Mouse (Mus musculus) limb, embryonic 14.5 days (tissue): ENCODE measurements around the gene Sh3bp1. TPM values are rescaled to one million over a fixed set of nuclear protein-coding genes. Genes with fewer than 3 reads are reported as not detected.

Experiments
- ATAC-seq: fragments of 200-750 bp; cut with Nextera tagmentation; 2 replicates; pipeline ENCODE4 v1.8.0; 2017; ENCODE audit warnings: low read depth, moderate number of reproducible peaks, moderate TSS enrichment; ENCODE audit not compliant: low FRiP score
- DNase-seq: peaks from one replicate; pipeline ENCODE4 v3.0.0-alpha.2; 2015; ENCODE audit warnings: low spot score
- H3K27ac ChIP-seq: fragments of 300-500 bp; sonication (generic); replicated peaks from 2 replicates; pipeline ENCODE4 v1.5.1; 2014; ENCODE audit warnings: low read depth, mild to moderate bottlenecking, low read length, moderate library complexity, mixed read lengths
- H3K27me3 ChIP-seq: fragments of 300-500 bp; sonication (generic); 2 replicates; pipeline ENCODE4 v1.6.1; 2014; ENCODE audit warnings: low read length, mixed read lengths; ENCODE audit not compliant: control insufficient read depth, insufficient read depth
- H3K36me3 ChIP-seq: fragments of 300-500 bp; sonication (generic); 2 replicates; pipeline ENCODE4 v1.6.1; 2014; ENCODE audit warnings: mild to moderate bottlenecking, low read length, moderate library complexity, mixed read lengths; ENCODE audit not compliant: control insufficient read depth, insufficient read depth
- H3K4me1 ChIP-seq: fragments of 300-500 bp; sonication (generic); 2 replicates; pipeline ENCODE4 v1.6.1; 2014; ENCODE audit warnings: antibody characterized with exemption, low read length, mixed read lengths; ENCODE audit not compliant: control insufficient read depth, insufficient read depth
- H3K4me2 ChIP-seq: fragments of 300-500 bp; sonication (generic); replicated peaks from 2 replicates; pipeline ENCODE4 v1.6.1; 2014; ENCODE audit warnings: low read depth, mild to moderate bottlenecking, low read length, moderate library complexity; ENCODE audit not compliant: severe bottlenecking
- H3K4me3 ChIP-seq: fragments of 300-500 bp; sonication (generic); replicated peaks from 2 replicates; pipeline ENCODE4 v1.5.1; 2014; ENCODE audit warnings: low read length
- H3K9ac ChIP-seq: fragments of 300-500 bp; sonication (generic); 2 replicates; pipeline ENCODE4 v1.6.1; 2014; ENCODE audit warnings: mild to moderate bottlenecking, low read depth, low read length, moderate library complexity; ENCODE audit not compliant: severe bottlenecking
- H3K9me3 ChIP-seq: fragments of 300-500 bp; sonication (generic); 2 replicates; pipeline ENCODE4 v1.6.1; 2016; ENCODE audit warnings: low read length; ENCODE audit not compliant: control insufficient read depth
- POLR2A ChIP-seq: fragments of 200-500 bp; IDR thresholded peaks from 2 replicates; pipeline ENCODE4 v1.8.0; 2012; ENCODE audit warnings: inconsistent platforms, mild to moderate bottlenecking, moderate library complexity, borderline replicate concordance; ENCODE audit not compliant: insufficient read depth, insufficient read length; ENCODE audit errors: extremely low read depth
- WGBS: fragments of 180-500 bp; shearing (Covaris S2); extraction: QIAGEN DNeasy Blood & Tissue Kit; methylation state at CpG from one replicate; pipeline ENCODE4 v1.1.7; 2014; 5-methylcytosine and 5-hydroxymethylcytosine counted together
- polyA plus RNA-seq, 2 experiments: library from polyadenylated mRNA; depleted of rRNA in 1 of 2; stranded (reverse) in 1 of 2; unstranded in 1 of 2; fragments of >200 nt; fragmentation: Nextera tagmentation in 1 of 2; extraction: Ambion mirVana in 1 of 2; gene quantifications; 2 replicates each; pipeline versions ENCODE4 v1.2.1 to v1.2.3; 2012 to 2014

Sh3bp1 gene
- polyA plus RNA-seq, 2 experiments = 51.7 to 127 TPM

DNA sequence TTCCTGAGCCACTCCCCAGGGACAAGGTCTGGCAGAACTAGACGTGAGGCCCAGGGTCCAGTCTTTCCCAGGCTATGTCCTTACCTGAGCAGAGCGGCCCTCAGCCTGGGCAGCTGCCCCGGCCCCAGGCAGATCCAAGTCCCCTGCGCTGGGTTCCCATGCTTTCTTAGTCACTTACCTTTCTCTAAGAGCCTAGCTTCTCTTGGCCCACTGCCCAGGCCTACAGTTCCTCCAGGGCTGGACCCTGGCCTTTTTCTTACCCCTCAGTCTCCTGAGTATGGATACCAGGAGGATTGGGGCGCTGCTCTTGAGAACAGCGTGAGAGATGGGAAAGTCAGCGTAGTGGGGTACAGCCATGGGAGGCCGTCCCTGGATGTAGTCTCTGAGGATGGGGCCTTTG is 19.1 kb upstream of the Sh3bp1 start:
- 0 out of 2 replicates have a peak overlapping the region, but pooled peaks have one; percentile 8 for H3K9ac ChIP-seq

DNA sequence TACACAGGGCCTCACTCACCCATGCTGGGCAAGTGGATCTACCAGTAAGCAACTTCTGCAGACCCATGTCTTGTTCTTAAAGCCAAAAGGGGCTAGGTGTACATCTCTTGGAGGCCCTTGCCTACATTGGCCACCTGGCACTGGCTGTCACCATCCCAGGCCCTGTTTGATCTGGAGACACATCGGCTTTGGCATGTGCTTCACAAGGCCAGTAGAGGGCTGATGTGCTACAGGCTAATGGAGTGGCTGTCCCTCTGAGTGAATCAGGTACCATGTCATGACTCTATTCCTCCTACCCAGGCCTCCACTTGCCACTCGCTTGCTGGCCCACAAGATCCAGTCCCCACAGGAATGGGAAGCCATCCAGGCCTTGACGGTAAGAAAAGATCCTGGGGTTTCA is 17.7 kb upstream of the Sh3bp1 start:
- ATAC-seq (no peak), DNase-seq (no peak)
- H3K27me3 ChIP-seq = no peaks in the 10 kb centered on the region
- WGBS = 83% methylated on average over 3 of the region's 3 CpGs
- H3K27ac ChIP-seq = no peak overlapping the region
- no peak overlapping the region for H3K9ac ChIP-seq
- no peak overlapping the region for H3K4me3 ChIP-seq
- H3K9me3 ChIP-seq = no peaks in the 10 kb centered on the region
- H3K36me3 ChIP-seq = peaks cover 64% of the 10 kb centered on the region
- H3K4me1 ChIP-seq = peaks cover 10% of the 10 kb centered on the region
- no peak for TF ChIP-seq POLR2A
- H3K4me2 ChIP-seq = no peak overlapping the region

More for the DNA sequence above, 19.1 kb upstream of the Sh3bp1 start:
- no peak for DNase-seq
- Histone ChIP-seq H3K27me3 (no peaks in the 10 kb centered on the region), H3K27ac (no peak overlapping the region), H3K9me3 (no peaks in the 10 kb centered on the region), H3K4me3 (no peak overlapping the region), H3K4me2 (no peak overlapping the region), H3K4me1 (peaks cover 20% of the 10 kb centered on the region), H3K36me3 (peaks cover 51% of the 10 kb centered on the region)
- ATAC-seq = no peak
- TF ChIP-seq POLR2A = no peak
- 94% methylated on average over 8 of the region's 8 CpGs for WGBS

DNA sequence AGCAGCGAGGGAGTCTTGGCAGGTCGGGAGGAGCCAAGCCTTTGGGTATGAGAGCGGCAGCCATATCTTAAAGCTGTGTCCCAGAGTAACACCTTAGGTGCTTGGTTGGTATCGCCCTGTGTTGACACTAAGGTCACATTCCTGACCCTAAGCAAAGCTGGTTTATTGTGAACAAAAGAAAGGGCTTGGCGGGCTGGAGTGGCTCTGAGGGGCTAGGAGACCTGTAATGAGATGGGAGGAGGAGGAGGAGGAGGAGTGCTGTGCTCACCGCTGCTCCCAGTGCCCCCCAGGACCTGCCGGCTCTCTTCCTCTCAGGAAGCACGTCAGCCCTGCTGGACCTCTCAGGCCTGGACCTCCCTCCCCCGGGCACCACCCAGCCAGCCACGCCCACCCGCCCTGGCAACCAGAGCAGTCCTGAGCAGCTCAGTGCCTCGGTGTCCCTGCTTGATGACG is 10.1 kb upstream of the Sh3bp1 start:
- Histone ChIP-seq H3K9ac (no peak overlapping the region), H3K4me2 (no peak overlapping the region), H3K27ac (no peak overlapping the region), H3K4me1 (no peaks in the 10 kb centered on the region), H3K36me3 (peaks cover 89% of the 10 kb centered on the region), H3K27me3 (no peaks in the 10 kb centered on the region), H3K4me3 (no peak overlapping the region), H3K9me3 (no peaks in the 10 kb centered on the region)
- TF ChIP-seq POLR2A = no peak
- no peak for DNase-seq
- no peak for ATAC-seq
- 30% methylated on average over 12 of the region's 13 CpGs for WGBS

DNA sequence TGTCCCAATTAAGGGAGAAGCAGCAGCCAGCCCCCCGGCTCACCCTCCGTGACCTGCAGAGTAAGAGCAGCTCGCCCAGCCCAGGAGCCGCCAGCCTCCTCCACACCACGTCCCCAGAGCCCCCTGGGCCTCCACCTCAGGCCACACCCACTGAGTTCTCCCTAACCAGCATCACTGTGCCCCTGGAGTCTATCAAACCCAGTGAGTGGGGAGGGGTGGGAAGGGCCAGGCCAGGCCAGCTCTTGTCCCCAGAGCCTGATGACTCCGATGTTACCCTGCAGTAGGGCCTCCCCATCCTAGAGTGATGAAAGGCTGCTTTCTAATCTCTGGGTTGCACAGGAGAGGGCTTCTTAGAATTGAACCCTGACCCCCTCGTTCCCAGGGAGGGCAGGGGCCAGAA is 7.1 kb upstream of the Sh3bp1 start:
- Histone ChIP-seq H3K9ac (no peak overlapping the region), H3K4me3 (no peak overlapping the region), H3K27ac (no peak overlapping the region), H3K36me3 (peaks cover 70% of the 10 kb centered on the region), H3K4me2 (no peak overlapping the region), H3K9me3 (no peaks in the 10 kb centered on the region), H3K4me1 (peaks cover 3% of the 10 kb centered on the region; the same call in 1 of the 2 replicates), H3K27me3 (no peaks in the 10 kb centered on the region)
- no peak for TF ChIP-seq POLR2A
- DNase-seq (no peak), ATAC-seq (no peak; the same call in 1 of the 2 replicates)
- 47% methylated on average over 7 of the region's 7 CpGs for WGBS

DNA sequence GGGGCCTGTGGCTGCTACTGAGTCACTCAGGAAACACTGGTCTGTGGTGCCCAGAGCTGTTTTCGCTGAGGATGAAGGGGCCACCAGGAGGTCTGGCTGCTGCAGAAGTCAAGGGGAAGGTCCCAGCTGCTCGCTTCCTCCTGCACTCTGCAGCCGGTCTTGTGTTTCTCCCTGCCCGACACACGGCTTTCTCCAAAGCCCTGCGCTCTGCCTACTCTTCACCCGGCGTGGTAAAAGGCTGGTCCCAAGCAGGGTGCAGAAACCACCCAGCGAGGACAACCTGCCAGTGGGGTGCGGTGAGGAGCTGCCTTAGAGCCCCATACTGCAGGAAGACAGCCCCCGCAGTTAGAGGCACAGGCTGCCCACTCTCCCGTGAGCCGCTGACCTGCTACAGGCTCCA is 4.8 kb upstream of the Sh3bp1 start:
- no peak for TF ChIP-seq POLR2A
- DNase-seq = no peak

More for the DNA sequence above, 4.8 kb upstream of the Sh3bp1 start:
- no peaks in the 10 kb centered on the region for H3K9me3 ChIP-seq
- H3K4me3 ChIP-seq = no peak overlapping the region
- H3K9ac ChIP-seq = 0 out of 2 replicates have a peak overlapping the region, but pooled peaks have one; percentile 7
- WGBS = 77% methylated on average over 13 of the region's 13 CpGs
- H3K4me2 ChIP-seq = no peak overlapping the region
- no peaks in the 10 kb centered on the region for H3K27me3 ChIP-seq
- H3K4me1 ChIP-seq = peaks cover 15% of the 10 kb centered on the region; the same call in 1 of the 2 replicates
- no peak for ATAC-seq
- 0 out of 2 replicates have a peak overlapping the region, but pooled peaks have one; percentile 39 for H3K27ac ChIP-seq
- peaks cover 53% of the 10 kb centered on the region for H3K36me3 ChIP-seq
